Mouse (Mus musculus): ENCODE data around the gene Fbxw7. TPM values are rescaled to one million over a fixed set of nuclear protein-coding genes. Genes with fewer than 3 reads are reported as not detected.

The Fbxw7 gene
- polyA plus RNA-seq, 1 experiment from 2014 or later: 13.4 TPM

DNA sequence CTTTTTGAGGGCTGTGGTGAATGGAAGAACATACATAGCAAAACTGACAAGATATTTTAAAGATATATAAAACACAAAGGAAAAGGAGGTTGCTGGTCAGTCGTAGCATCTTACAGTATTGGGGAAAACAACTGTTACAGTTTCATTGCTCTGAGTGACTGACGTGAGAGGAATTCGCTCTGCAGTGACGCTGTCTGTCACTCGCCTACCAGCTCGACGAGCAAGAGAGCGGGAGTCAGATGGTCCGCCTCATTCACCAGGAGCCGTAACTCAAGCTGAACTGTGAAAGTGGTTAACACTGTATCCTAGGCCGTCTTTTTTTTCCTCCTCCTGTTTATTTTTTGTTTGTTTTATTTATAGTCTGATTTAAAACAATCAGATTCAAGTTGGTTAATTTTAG, 163.6 kb downstream of the Fbxw7 start:
- H3K27me3 ChIP-seq (ENCODE audit: insufficient read depth, poor library complexity, severe bottlenecking): no peaks in the 10 kb centered on the region
- no peak overlapping the region for H3K27ac ChIP-seq
- 91% methylated on average over 11 of the region's 11 CpGs for WGBS
- no peak overlapping the region for H3K4me3 ChIP-seq
- H3K36me3 ChIP-seq: peaks cover 58% of the 10 kb centered on the region
- no peaks in the 10 kb centered on the region for H3K9me3 ChIP-seq
- H3K4me1 ChIP-seq (replicated peaks): no peaks in the 10 kb centered on the region
- no peak for DNase-seq (ENCODE audit: low spot score)

DNA sequence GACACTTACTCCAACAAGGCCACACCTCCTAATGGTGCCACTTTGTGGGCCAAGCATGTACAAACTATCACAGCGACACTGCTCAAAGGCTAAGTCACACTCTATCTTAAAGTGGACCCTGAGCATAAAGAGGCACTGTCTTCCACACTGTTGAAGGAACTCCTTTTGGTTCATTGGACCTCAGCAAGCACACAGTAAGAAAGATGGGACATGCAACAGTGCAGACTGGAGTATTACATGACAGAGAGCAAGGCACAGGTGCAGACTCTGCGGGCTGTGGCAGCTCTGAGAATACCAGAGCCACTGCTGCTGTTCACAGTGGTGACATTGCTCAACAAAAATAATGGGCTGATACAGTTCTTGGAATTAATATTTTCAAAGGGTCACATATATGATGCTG, 165.1 kb downstream of the Fbxw7 start:
- Histone ChIP-seq H3K27ac (no peak overlapping the region), H3K27me3 (ENCODE audit: insufficient read depth, poor library complexity, severe bottlenecking) (no peaks in the 10 kb centered on the region), H3K4me1 (replicated peaks) (no peaks in the 10 kb centered on the region), H3K36me3 (peaks cover 45% of the 10 kb centered on the region), H3K4me3 (no peak overlapping the region), H3K9me3 (no peaks in the 10 kb centered on the region)
- 98% methylated on average over 2 of the region's 2 CpGs for WGBS
- no peak for DNase-seq (ENCODE audit: low spot score)

GRCm38 (mm10) chr3:84982688-84983087, 167.6 kb downstream of the Fbxw7 start:
- 78% methylated on average over 4 of the region's 4 CpGs for WGBS

GRCm38 (mm10) chr3:84985121-84985625, 170.1 kb downstream of the Fbxw7 start:
- no peak for DNase-seq (ENCODE audit: low spot score)
- 89% methylated on average over 8 of the region's 8 CpGs for WGBS

More at GRCm38 (mm10) chr3:84982688-84983087, 167.6 kb downstream of the Fbxw7 start:
- H3K36me3 ChIP-seq: peaks cover 22% of the 10 kb centered on the region
- no peak overlapping the region for H3K27ac ChIP-seq
- H3K27me3 ChIP-seq (ENCODE audit: insufficient read depth, poor library complexity, severe bottlenecking): no peaks in the 10 kb centered on the region
- no peak for DNase-seq (ENCODE audit: low spot score)
- no peak overlapping the region for H3K4me3 ChIP-seq
- H3K9me3 ChIP-seq: no peaks in the 10 kb centered on the region
- H3K4me1 ChIP-seq (replicated peaks): no peaks in the 10 kb centered on the region

GRCm38 (mm10) chr3:84988880-84989279, 173.8 kb downstream of the Fbxw7 start:
- Histone ChIP-seq H3K27ac (no peak overlapping the region), H3K36me3 (no peaks in the 10 kb centered on the region), H3K27me3 (ENCODE audit: insufficient read depth, poor library complexity, severe bottlenecking) (no peaks in the 10 kb centered on the region), H3K4me3 (no peak overlapping the region), H3K4me1 (replicated peaks) (no peaks in the 10 kb centered on the region), H3K9me3 (no peaks in the 10 kb centered on the region)
- DNase-seq (ENCODE audit: low spot score): no peak
- 88% methylated on average over 4 of the region's 4 CpGs for WGBS

More at GRCm38 (mm10) chr3:84985121-84985625, 170.1 kb downstream of the Fbxw7 start:
- Histone ChIP-seq H3K27ac (no peak overlapping the region), H3K4me3 (no peak overlapping the region), H3K36me3 (peaks cover 2% of the 10 kb centered on the region), H3K4me1 (replicated peaks) (no peaks in the 10 kb centered on the region), H3K9me3 (no peaks in the 10 kb centered on the region), H3K27me3 (ENCODE audit: insufficient read depth, poor library complexity, severe bottlenecking) (no peaks in the 10 kb centered on the region)

GRCm38 (mm10) chr3:85005257-85005656, 190.2 kb downstream of the Fbxw7 start:
- Histone ChIP-seq H3K4me1 (replicated peaks) (0 out of 2 replicates have a peak, but pooled peaks cover 3% of the 10 kb centered on the region), H3K27me3 (ENCODE audit: insufficient read depth, poor library complexity, severe bottlenecking) (no peaks in the 10 kb centered on the region), H3K27ac (no peak overlapping the region), H3K9me3 (no peaks in the 10 kb centered on the region), H3K4me3 (no peak overlapping the region), H3K36me3 (no peaks in the 10 kb centered on the region)
- 87% methylated on average over 2 of the region's 2 CpGs for WGBS
- DNase-seq (ENCODE audit: low spot score): no peak

DNA sequence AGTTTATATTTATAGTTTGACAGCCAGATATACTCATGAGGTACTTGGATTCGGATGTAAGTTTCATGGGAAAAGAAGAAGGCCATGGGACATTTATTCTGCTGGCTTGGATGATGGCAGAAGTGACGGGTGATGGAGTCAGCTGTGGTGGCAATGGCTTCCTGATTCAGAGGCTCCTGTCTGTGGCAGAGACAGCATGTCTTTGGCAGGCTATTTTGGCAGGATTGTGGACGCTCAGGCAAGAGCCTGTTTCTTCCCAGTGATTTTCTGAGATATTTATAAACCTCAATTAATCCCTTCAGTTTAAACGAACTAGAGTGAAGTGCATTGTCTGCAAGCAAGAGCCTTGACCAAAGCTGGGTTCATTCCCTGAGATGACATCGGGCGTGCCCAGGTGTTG, 197.8 kb downstream of the Fbxw7 start:
- no peaks in the 10 kb centered on the region for H3K9me3 ChIP-seq
- H3K4me1 ChIP-seq (replicated peaks): 0 out of 2 replicates have a peak, but pooled peaks cover 4% of the 10 kb centered on the region
- H3K4me3 ChIP-seq: no peak overlapping the region
- H3K27ac ChIP-seq: no peak overlapping the region
- H3K27me3 ChIP-seq (ENCODE audit: insufficient read depth, poor library complexity, severe bottlenecking): no peaks in the 10 kb centered on the region
- DNase-seq (ENCODE audit: low spot score): no peak
- H3K36me3 ChIP-seq: no peaks in the 10 kb centered on the region
- 91% methylated on average over 6 of the region's 6 CpGs for WGBS

- Histone ChIP-seq H3K9me3 (no peaks in the 10 kb centered on the region), H3K27ac (no peak overlapping the region), H3K4me3 (no peak overlapping the region), H3K36me3 (no peaks in the 10 kb centered on the region), H3K27me3 (ENCODE audit: insufficient read depth, poor library complexity, severe bottlenecking) (no peaks in the 10 kb centered on the region), H3K4me1 (replicated peaks) (0 out of 2 replicates have a peak, but pooled peaks cover 4% of the 10 kb centered on the region)
- no peak for DNase-seq (ENCODE audit: low spot score)
- WGBS: 70% methylated on average over 9 of the region's 9 CpGs
Observed at GRCm38 (mm10) chr3:85015667-85016066, 200.6 kb downstream of the Fbxw7 start.

GRCm38 (mm10) chr3:85020137-85020536, 205.1 kb downstream of the Fbxw7 start:
- Histone ChIP-seq H3K36me3 (no peaks in the 10 kb centered on the region), H3K9me3 (no peaks in the 10 kb centered on the region), H3K4me3 (no peak overlapping the region), H3K4me1 (replicated peaks) (peaks cover 10% of the 10 kb centered on the region; the same call in 1 of the 2 replicates), H3K27ac (no peak overlapping the region), H3K27me3 (ENCODE audit: insufficient read depth, poor library complexity, severe bottlenecking) (no peaks in the 10 kb centered on the region)
- no peak for DNase-seq (ENCODE audit: low spot score)

- Histone ChIP-seq H3K4me1 (replicated peaks) (peaks cover 9% of the 10 kb centered on the region; the same call in 1 of the 2 replicates), H3K27ac (no peak overlapping the region), H3K36me3 (no peaks in the 10 kb centered on the region), H3K9me3 (no peaks in the 10 kb centered on the region), H3K27me3 (ENCODE audit: insufficient read depth, poor library complexity, severe bottlenecking) (no peaks in the 10 kb centered on the region), H3K4me3 (no peak overlapping the region)
- WGBS: 94% methylated on average over 6 of the region's 6 CpGs
- no peak for DNase-seq (ENCODE audit: low spot score)
Observed at GRCm38 (mm10) chr3:85021816-85022215, 206.7 kb downstream of the Fbxw7 start.

DNA sequence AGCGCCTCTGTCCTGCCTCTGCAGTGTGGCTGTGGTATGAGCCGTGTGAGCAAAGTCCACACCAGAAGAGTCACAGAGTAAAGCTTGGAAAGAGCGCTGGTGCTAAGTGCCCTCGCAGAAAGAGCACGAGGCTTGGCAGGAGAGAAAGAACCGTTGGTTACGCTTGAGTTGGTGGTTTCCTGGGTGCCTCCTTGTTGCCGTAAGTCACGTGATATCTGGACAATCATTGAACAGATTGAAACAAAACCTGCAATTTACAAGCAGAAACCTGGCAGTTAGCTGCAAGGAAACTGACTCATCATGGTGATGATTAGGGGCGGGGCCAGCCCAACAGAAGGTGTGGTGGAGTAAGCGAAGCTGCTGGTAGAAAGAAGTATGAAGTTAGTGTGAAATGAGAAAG, 207.7 kb downstream of the Fbxw7 start:
- 87% methylated on average over 11 of the region's 11 CpGs for WGBS
- Histone ChIP-seq H3K9me3 (no peaks in the 10 kb centered on the region), H3K4me3 (no peak overlapping the region), H3K27me3 (ENCODE audit: insufficient read depth, poor library complexity, severe bottlenecking) (no peaks in the 10 kb centered on the region), H3K27ac (no peak overlapping the region), H3K36me3 (no peaks in the 10 kb centered on the region), H3K4me1 (replicated peaks) (peaks cover 9% of the 10 kb centered on the region; the same call in 1 of the 2 replicates)
- no peak for DNase-seq (ENCODE audit: low spot score)

DNA sequence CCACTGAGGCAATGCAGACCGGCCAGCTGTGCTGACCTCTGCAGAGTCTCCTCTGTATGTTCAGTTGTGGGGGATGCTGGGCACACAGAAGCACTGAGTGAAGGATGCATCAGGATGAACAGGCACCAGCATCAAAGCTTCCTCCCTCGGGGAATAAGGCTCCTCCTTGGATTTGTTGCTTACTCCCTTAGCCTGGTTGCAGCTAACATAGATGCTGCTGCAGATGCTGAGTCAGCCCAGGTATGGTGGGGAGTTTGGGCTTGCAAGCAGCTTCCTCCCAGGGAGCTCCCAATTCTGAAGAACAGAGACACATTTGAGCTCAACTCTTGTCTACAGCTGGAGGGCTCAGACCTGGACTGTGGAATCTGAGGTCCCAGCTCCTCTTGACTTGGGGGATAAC, 209.2 kb downstream of the Fbxw7 start:
- no peaks in the 10 kb centered on the region for H3K9me3 ChIP-seq
- 76% methylated on average over 2 of the region's 2 CpGs for WGBS
- H3K27me3 ChIP-seq (ENCODE audit: insufficient read depth, poor library complexity, severe bottlenecking): no peaks in the 10 kb centered on the region
- peaks cover 9% of the 10 kb centered on the region; the same call in 1 of the 2 replicates for H3K4me1 ChIP-seq (replicated peaks)
- H3K27ac ChIP-seq: 0 out of 2 replicates have a peak overlapping the region, but pooled peaks have one; percentile 17
- H3K36me3 ChIP-seq: no peaks in the 10 kb centered on the region
- H3K4me3 ChIP-seq: no peak overlapping the region
- no peak for DNase-seq (ENCODE audit: low spot score)

DNA sequence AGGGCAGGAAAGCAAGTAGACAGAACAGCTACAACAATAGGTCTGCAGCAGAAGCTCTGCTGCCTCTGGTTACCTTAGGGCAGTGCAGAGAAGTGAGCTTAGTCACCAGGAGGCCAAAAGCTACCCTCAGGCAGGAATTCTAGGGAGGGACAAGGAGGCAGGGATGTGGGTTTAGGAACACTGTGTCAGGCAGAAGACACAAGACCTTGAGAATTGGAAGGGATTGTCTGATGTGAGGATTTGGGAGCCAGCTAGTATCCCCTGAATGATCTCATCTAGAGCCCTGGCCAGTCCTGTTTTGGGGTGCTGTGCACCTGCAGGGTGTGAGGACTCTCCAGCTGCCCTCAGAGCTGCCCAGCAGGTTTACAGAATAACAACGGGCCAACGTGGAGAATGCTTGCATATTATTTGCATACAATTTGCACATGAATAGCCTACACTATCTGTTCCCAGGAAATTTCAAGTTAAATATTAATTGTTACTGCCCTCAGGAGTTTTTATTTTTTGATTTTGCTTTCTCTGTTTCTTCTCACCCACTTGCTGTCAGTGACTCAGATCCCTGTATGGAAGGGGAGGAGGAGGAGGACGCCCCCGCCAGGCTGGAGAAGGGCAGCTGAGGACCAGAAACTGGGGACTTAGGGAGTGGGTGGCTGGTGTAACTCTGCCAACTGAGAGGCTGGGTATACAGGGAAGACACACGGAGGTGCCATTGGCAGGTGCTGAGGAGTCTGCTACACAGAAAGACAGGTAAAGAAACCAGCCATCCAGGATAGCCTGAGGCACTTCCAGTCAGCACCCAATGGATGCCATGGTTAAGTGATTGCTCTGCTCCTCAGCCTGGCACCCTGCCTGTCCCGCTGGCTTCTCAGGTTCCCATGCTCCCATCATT, 210.0 kb downstream of the Fbxw7 start:
- Histone ChIP-seq H3K36me3 (no peaks in the 10 kb centered on the region), H3K4me3 (no peak overlapping the region), H3K4me1 (replicated peaks) (peaks cover 9% of the 10 kb centered on the region; the same call in 1 of the 2 replicates), H3K27me3 (ENCODE audit: insufficient read depth, poor library complexity, severe bottlenecking) (no peaks in the 10 kb centered on the region), H3K9me3 (no peaks in the 10 kb centered on the region), H3K27ac (peak overlapping the region; percentile 17; the same call in 1 of the 2 replicates)
- no peak for DNase-seq (ENCODE audit: low spot score)
- WGBS: 29% methylated on average over 6 of the region's 6 CpGs
